Mouse (Mus musculus): ENCODE data around the gene Pccb.

DNA sequence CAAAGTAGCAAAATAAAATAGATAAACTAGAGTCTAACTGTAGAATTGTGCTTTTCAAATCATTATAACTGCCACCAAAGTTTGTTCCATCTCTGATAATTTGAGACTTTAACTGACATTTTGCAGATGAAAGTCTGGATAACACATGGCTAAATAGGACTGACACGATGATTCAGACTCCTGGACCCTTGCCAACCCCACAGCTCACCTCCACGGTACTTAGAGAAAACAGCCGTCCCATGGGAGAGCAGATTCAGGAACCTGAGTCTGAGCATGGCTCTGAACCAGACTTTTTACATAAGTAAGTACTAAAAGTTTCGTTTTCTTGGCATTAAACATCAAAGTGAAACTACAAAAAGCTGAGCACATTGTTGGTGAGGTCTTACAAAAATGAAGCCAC, 83.2 kb downstream of the Pccb start:
- TF ChIP-seq POLR2A (IDR thresholded peaks at IDR 0.05; ENCODE audit: low read depth, low read length) (no peak), CTCF (IDR thresholded peaks at IDR 0.05; ENCODE audit: extremely low read depth, insufficient read depth, insufficient read length, insufficient replicate concordance) (no peak)
